Mouse (Mus musculus): ENCODE results near the gene Olfr820.
"Not testable (repeated sequence)": the region's sequence is repeated elsewhere in the genome, so short reads cannot be mapped to it uniquely, and the experiment has no call there.

DNA sequence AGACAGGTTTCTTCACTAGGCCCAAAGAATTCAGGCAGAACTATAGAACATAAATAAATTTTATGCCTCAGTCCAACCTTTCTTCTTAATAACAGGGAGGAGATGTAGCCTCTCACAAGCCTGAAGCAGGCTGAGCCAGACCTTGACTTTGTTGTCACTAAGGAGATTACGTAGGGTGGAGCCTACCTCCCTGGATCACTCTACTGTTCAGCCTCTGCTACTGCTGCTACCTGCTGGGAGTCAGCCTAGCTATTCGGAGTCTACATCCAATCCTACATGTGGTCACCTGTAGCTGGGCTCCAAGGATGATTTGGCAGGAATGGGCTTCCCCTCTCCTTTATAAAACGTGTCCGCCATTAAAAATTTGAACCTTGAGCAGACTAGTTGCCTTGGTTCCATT, 7.1 kb upstream of the Olfr820 start:
- TF ChIP-seq CTCF, EP300 (IDR thresholded peaks at IDR 0.05; ENCODE audit: low read depth): not testable (repeated sequence)
